Mouse (Mus musculus) cerebellum, adult 2 months (tissue): ENCODE measurements at regions not wholly inside any gene's neighbourhood (a gene's known extent, or its start where the extent isn't known, plus 50 kb on each side); places are given as distances from the start of the nearest gene placed in this dataset.

Source experiments
- CTCF ChIP-seq: fragments of 200-500 bp; IDR thresholded peaks from 2 replicates; pipeline ENCODE4 v1.5.1; 2011; ENCODE audit warnings: low read depth, mild to moderate bottlenecking, control low read depth, low read length, moderate library complexity, borderline replicate concordance; ENCODE audit not compliant: insufficient read depth
- POLR2A ChIP-seq: fragments of 200-500 bp; IDR thresholded peaks from 2 replicates; pipeline ENCODE4 v1.6.1; 2011; ENCODE audit warnings: low read length, control low read depth, borderline replicate concordance; ENCODE audit not compliant: insufficient read depth

- TF ChIP-seq CTCF (no peak), POLR2A (no peak)
Observed at GRCm38 (mm10) chr2:12737140-12737539, 186.7 kb upstream of the Pter start.
